Mouse (Mus musculus): ENCODE data around the gene Bbs9. TPM values are rescaled to one million over a fixed set of nuclear protein-coding genes. Genes with fewer than 3 reads are reported as not detected.
A peak's percentile ranks its signal among the peaks of the same experiment; 100 is the strongest.

The Bbs9 gene
- total RNA-seq, 1 experiment from 2014 or later: 14.3 TPM

DNA sequence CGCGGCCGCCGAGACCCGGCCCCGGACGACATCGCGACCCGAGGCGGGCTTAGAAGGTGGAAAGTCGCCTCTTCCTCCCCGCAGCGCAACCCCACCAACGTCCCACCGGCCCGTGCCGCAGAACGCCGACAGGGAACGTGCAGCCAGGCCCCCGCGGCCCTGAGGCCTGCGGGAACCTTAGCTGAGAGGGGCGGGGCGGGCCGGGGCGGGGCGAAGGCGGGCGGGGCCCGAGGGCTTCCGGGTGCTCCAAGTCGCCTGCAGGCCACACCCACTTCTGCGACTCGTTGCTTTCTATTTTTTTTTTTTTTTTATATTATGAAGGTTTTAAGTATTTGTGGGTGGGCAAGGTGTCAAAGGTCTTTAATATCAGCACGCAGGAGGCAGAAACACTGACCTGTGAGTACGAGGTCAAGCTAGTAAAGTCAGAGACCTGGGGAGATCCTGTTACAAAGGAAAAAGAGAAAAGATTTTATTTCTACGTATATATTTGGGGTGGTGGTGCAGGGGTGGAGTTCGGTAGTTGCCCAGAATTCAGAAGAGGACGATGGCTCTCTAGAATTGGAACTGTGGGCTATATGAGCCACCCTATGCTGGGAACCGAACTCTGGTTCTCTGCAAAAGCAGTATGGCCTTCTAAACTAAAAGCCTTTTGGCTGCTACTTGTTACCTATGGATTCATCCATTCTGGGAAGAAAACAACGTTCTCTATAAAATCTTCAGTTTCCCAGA is 7.2 kb upstream of the Bbs9 start:
- DNase-seq: peak; percentile 83

DNA sequence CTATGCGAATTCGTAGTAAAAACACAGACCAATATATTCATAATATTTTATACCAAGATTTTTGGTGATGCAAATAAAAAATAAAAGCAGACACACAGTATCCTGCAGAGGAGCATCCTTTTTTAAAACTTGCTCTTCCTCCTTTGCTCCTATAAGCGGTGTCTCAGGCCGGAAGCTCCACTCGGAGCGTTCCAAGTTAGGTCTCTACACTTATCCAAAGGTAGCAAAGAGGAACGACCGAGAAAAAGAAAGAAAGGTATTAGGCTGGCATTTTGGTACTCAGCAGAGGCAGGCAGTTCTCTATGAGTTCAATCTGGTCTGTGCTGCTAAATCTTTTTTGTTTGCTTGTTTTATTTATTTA is 6.6 kb upstream of the Bbs9 start:
- no peak for DNase-seq

DNA sequence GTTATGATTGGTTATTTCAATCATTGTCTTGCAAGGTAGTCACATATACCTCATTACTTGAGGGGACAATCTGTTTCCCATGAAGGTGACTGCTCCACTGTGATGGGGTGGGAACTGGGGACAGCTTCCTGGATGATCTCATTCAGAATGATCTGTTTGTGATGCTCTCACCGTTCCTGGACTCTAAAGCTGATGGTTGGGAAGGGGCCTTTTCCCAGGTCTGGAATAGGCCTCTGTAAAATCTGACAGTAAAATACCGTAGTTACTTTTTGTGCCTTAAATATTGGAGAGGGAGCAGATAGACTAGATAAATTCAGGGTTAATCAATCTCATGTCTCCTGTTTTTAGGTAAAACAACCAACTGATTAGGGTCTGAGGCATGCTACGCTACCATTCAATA is 5.9 kb upstream of the Bbs9 start, which contains the start of gene Rp9:
Gene Rp9 (minus strand): TSS at position 101 of the 400 bp plus-strand sequence.
- DNase-seq: no peak

DNA sequence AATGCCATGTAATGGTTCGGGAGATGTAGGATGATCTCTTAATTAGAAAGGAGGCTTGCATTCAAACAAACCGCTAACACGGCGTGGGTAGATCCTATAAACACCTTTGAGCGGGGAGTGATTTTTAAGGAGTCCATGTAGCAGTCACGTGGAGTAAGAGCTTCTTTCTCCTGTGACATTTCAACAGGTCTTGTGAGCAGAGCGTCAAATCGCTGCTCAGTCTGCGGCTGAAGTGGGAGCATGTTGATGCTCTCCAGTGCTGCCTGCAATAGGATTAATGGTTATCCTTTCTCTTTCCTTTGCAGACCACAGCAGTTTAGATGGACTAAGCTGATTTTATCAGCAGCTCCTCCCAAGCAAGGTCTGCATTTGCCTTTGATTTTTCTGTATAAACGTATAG is 750 bp downstream of the Bbs9 start:
- peak; percentile 25 for DNase-seq

DNA sequence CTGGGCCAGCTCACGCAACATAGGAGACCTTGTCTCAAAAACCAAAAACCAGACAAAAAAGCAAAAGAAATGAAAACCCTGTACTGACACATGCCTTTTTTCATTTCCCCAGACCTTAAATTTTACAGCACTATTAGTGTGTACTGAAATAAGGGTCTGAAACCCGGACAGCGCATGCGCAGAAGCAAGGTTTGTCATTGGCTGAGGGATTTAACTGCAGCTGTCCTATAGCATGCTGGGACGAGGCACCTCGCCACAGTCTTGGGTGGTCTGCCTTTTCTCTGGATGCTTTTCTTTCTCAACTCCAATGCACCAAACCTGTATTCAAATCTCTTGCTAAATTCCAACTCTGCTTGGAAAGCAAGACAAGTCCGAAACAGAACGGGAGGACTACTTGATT is 3.4 kb downstream of the Bbs9 start:
- no peak for DNase-seq

DNA sequence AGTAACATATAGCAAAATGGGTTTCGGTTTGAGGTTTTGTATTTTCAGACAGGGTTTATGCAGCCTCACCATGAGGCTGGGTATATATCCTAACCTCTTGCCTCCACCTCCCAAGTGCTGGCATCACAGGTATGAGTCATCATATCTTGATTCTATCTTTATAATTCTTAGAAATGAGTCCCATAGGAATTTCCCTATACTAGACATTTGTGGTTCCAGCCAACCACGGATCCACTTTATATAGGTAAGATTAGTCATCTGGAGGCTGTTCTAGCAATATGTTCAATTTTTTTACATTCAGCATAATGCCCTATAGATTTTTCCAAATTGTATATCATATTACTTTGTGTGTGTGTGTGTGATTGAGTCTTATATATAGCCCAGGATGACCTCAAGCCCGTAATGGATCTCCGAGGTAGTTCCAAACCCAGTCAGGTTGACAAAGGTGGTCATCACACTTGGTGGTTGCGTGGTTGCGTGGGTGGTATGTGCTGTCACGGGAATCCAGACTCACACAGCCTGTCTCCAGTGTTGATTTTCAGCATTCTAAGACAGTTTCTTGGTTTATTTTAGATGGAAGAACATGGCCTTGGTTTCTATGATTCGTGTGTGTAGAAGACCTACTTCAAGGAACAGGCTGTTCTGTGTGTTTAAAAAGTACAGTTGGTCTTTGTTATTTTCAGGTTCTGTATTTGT is 8.5 kb downstream of the Bbs9 start:
- no peak for DNase-seq

DNA sequence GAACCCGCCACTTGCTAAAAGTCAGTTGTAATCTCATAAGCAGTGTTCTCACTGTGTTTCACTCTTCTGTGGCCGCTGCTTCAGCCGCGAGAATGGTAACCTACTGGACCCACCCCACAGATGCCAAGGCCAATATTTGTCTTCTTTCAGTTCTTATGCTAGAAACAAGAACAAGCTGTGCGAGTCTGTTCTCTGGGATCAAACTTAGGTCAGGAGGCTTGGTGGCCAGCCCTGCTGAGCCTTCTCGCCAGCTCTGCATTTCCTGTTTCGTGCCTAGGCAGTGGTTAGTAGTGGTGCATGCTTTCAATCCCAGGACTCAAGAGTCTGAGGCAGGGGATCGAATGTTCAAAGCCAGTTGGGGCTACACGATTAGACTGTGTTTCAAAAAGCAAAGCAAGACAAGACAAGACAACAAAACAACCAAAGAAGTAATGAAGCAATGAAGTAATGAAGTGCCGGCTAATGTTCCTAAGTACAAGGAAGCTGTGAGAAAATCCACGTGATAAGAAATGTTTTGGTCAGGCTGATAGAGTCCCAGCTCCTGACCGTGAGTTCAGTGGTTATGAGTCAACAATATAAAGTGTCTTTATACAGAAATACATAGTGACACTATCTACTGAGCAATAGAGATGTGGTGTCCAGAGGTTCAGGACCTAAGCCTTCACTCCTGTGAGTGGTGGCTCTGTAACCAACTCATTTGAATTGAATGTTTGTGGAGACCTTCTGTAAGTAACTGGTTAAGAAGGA is 9.2 kb downstream of the Bbs9 start:
- DNase-seq: no peak

DNA sequence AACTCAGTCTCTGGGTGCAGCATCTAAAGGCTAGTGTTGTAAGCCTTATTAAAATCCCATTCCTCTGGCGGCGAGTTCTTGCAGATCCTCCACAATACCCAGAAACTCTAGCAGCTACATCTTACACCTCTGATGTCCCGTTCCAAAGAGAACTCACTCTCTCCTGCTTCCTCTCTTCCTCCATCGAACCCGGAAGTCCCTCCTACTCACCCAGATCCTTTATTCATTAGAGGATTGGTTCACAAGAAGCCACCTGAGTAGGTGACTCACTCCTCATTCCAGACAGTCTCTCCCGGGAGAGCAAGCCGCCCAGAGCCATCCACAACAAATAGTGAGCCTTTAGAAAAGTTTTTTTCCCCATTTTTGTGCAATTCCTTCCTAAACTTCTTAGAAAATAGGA is 10.7 kb downstream of the Bbs9 start:
- no peak for DNase-seq

DNA sequence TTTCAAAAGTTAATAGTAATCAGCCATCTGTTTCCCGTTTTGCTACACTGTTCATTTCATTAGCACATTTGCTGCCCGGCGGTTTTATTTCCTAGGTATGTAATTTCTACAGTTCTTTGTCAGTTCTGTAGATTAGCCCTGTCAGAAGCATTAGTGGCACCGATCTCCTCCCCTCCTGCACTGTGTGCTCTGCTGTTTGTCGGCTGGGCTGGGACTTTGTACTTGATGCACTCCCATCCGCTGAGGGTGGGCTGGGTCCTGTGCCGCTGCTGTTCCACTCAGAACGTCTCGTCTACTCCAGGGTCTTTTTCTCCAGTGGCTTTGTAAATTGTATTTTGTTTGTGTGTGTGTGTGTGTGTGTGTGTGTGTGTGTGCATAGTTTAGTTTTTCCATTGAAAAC is 13.4 kb downstream of the Bbs9 start:
- DNase-seq: no peak

DNA sequence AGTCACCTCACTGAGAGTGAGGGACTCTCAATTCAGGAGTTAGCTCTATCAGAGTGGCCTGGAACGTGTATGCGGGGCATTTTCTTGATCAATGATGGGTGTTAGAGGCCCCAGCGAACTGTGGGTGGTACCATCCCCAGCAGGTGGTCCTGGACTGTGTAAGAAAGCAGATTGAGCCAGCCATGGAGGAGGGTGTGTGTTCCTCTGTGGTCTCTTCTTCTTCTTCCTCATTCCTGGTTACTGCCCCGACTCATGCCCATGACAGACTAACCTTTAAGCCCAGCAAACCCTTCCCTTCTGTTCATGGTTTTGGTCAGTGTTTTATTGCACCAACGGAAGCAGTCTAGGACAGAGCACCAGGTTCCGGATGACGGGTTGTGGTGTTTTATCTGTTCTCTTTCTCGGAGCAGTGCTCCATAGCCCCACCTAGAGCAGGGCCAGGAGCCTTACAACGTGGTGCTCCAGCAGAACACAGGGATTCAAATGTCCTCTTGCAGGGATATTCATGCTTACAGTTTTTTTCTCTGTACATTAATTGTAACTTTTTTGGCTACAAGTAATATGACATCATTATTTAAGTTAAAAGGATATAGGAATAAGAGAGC is 18.8 kb downstream of the Bbs9 start:
- DNase-seq: no peak

DNA sequence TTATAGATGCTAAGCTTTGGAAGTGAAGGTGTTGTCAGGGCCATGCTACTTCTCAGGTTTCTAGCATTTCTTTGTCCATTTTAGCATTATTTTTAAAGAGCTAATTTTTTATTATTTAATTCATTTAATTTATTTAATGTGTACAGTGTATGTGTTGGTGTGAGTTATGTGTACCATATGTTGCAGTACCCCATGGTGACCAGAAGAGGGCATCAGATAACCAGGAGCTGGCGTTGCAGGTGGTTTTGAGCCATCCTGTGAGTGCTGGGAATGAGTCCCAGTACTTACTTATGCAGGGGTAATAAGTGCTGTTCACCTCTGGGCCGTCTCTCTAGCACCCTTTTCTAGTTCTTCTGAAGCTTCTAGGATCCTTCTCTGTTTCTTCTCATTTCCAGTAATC is 19.6 kb downstream of the Bbs9 start:
- DNase-seq: no peak

DNA sequence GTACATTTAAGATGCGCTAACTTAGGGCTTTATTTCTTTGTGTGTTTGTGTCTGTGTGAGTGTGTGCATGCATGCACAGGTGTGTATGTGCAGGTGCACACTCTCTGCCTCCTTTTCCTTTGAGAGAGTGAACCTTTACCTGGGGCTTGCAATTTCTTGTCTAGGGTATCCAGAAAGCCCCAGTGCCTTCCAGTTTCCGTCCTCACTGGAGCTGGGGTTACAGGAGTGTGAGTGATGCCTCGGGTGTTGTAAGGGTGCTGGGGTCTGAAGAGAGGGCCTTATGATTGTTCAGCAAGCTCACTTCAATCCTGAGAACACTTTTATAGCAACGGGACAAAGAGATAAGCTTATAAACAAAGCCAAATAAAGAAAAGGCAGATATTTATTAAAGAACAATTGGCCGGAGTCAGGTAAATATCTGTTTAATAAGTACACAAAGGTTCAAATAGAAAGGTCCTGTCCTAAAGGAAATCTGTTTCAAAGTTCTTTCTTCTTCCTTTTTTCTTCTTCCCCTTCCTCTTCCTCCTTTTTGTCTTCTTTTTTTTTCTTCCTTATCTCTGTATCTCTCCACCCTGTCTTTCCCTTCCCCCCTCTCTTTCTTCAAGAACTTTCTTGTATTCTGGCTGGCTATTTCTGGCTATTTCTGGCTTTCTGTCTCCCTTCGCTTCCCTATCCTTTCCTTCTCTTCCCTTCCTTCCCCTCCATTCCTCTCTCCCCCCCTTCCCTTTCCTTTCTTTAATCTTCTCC is 21.7 kb downstream of the Bbs9 start:
- DNase-seq: no peak

DNA sequence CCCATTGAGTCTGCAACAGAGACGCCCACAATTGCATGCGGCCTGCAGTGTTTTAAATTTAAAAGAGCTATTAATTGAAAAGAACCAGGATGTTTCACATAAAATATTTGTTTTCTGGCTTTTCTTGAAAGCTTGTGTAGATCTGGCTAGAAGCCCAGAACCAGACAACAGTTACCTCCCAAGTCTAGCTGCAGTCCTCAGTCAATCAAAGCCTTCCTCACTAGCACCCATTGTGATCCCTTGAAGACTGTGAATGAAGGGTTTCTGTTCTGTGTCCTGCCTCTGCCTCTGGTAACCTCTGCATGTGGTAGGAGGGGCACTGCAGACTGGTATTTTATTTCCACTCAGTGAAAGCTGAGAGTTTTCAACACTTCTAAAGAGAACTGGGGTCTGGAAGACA is 27.5 kb downstream of the Bbs9 start:
- DNase-seq: no peak

DNA sequence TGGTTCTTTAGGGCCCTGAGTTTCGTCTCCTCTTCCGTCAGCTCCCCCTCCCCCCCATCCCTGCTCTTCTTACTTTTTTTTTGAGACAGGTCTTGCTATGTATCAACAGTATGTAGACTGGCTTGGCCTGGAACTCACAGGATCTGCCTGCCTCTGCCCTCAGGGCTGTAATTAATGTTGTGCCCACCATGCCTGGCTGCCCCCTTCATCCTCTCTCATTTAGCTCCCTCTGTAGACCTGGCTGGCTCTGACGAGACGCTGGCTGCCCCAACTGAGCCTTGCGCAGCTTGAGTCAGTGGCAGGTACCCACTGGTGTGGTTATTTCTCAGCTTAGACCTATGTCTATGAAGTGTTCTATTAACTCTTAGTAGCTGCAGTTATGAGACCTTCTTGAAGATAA is 28.1 kb downstream of the Bbs9 start:
- no peak for DNase-seq

DNA sequence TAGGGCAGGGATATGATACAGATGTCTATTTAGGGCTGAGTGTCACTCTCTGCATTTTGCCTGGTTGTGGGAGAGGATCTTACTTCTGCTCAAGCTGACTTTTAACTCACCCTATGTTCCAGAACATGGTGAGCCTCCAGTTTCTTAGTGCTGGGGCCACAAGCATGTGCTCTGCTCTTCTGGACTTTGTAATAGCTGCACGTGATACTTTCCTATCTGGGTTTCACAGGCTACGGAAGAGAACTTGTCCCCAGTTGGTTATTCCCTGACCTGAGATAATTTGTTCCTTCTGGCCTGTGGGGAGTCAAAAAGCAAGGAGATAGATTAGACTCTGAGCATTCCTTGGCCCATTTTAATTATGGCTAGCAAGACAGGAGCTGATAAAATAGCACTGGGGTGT is 30.1 kb downstream of the Bbs9 start:
- no peak for DNase-seq

DNA sequence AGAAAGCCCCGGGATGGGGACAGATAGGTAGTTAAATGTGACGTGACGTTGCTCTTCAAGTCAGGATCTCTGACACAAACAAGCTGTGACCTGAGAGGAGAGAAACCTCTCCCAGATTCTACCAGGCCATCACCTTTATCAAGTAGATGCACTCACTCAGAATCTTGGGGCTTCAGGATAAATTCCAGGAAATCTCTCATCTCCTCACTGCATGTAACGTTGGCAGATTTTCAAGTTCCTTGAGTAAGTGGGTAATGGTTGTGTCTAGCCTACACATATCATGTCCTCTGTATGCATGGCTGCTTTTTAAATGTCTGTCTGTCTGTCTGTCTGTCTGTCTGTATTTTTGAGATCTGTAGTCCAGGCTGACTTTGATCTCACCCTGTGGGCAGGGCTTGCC is 39.6 kb downstream of the Bbs9 start:
- DNase-seq: no peak

DNA sequence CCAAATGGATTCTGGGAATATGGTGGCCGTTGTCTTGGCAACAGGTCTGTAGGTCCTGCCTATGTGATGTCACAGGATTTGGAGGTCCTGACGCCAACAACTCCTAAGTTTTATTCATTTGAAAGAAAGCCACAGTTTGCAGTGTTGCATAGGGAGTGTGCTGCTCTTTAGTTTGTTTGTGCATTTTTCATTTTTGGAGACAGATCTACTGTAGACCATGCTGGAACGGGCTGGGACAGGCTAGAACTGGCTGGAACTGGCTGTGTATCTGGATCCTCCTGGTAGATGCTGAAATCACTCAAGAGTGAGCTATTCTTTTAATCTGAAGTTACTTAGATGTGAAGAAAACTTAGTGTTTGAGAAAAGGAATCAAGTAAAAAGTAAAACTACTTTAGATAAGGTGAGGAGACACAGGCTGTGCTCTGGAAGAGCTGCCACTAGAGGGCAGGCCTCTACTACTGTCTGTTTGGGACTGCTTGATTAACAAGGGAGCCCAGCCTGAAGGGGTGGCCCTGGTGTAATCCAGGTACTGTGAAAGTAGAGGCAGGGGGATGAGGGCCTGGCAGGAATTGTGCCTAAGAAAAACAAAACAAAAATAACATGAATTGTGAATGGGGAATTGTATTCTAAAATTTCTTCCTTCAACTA is 43.0 kb downstream of the Bbs9 start:
- peak; percentile 55 for DNase-seq

DNA sequence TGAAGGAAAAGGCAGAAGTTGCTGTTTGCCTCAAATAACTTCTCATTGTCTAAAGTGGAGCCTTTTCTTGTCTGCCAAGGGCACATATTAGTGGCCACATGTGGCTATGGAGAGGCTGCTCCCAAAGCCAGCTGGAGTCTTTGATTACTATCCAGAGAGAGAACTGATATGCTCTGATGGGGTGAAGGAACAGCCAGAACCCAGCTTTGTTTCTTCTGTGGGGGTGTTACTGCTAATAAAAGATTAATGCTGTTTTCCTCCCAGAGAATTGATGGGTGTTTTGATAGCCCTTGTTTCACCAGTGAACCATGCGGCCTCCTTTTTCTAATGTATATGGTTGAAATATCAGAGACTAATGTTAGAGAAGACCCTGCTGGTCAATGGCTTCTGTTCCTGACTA is 47.9 kb downstream of the Bbs9 start:
- no peak for DNase-seq

DNA sequence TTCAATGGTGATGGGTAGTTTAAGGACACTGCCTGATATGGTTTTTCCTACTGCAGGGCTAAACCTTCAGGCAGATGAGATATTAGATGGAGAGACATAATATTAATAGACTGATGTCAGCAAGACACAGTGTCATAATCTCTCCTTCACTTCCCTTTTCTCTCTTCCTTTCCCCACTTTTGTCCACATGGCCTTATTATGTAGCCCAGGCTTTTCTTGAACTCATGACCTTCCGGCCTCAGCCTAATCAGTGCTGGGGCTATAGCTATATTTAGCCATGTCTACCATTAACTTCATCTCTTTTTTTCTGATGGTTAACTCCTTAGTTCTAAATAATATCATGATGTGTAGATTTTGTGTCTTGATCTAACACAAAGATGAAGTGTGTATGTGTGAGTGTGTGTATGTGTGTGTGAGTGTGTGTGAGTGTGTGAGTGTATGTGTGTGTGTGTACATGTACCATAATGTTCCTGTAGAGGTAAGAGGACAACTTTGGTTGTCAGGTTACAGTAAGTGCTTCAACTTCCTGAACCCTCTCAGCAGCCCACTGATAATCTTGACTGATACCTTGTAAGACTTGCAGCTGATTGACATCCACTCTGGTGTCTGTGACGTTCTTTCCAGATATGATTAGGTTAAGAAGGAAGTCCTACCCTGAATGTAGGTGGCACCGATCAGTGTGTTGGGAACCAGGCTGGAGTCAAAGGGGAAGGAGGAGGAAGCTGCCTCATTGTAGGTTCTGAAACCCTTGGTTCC is 55.4 kb downstream of the Bbs9 start:
- no peak for DNase-seq

DNA sequence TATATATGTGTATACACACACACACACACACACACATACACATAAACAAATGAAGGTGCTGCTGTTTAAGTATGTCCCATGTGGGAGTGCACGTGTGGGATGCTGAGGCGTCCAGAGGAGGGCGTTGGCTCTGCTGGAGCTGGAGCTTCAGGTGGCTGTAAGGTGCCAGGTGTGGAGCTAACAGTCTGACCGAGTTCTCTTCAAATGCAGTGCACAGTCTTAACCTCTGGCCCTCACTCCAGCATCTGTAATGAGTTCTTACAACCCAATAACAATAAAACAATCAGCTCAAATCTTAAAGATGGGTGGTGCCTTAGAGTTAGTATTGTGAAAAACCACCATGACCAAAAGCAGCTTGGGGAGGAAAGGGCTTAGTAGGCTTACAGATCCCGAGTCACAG is 56.6 kb downstream of the Bbs9 start:
- no peak for DNase-seq
